Mouse (Mus musculus): Measurements from ENCODE around the gene Wnt5b.

Wnt5b gene

GRCm38 (mm10) chr6:119521931-119522391, 22.2 kb downstream of the Wnt5b start:
- DNase-seq (ENCODE audit: low spot score in 2 of 2): no peak

DNA sequence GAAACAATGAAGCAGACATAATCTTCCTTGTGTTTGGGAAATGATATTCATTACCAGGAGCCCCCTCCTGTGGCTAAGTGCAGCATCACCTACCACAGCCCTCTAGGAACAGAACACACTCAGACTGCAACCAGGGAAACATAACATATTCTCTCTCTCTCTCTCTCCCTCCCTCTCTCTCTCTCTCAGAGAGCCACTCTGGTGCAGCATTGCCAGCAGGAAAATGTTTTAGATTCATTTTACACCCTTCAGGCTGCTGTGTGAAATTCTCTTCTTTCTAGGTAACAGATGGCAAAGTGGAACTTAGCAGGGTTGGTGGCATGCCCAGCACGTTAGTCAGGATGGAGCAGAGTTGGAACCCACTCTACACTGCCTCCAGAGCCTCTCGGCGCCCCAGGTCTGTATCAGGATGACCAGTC, 22.7 kb downstream of the Wnt5b start:
- DNase-seq (ENCODE audit: low spot score in 2 of 2): peak; percentile 39 to 79

DNA sequence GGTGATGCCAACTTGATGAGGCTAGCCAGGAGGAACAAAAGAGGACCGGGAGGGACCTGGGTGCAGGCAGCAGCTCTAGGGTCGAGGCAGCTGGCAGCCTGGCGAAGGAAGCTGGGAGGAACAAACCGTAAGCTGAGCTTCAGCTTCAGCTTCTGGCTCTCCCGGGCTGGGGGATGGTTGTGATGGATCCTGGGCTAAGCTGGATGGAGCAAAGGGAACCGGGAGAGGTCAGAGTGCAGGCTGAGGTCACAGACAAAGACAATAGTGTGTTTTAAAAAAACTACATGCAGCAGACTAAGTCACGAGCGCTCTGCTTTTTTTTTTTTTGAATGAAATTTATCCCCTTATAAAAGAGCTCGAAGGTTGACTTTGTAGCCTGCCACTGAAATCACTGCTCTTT, 23.4 kb downstream of the Wnt5b start:
- DNase-seq (ENCODE audit: low spot score in 2 of 2): no peak

DNA sequence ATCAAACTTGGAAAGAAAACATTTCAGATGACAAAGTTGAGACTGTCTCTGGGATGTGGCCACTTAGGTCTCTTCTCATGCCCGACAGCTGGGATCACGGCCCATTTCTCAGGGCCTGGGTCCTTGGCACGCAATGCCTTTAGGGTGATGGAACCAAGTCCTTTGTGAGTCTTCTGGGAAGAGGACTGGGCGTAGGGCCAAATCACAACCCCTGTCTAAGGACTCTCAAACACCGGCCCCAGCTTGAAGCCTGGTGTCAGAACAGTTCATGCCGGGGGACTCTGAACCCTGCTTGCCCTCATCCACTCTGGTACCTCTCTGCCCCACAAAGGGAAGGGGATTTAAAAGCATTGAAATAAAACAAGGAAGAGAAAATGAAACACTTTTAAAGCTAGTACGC, 30.1 kb downstream of the Wnt5b start:
- no peak for DNase-seq (ENCODE audit: low spot score in 2 of 2)

DNA sequence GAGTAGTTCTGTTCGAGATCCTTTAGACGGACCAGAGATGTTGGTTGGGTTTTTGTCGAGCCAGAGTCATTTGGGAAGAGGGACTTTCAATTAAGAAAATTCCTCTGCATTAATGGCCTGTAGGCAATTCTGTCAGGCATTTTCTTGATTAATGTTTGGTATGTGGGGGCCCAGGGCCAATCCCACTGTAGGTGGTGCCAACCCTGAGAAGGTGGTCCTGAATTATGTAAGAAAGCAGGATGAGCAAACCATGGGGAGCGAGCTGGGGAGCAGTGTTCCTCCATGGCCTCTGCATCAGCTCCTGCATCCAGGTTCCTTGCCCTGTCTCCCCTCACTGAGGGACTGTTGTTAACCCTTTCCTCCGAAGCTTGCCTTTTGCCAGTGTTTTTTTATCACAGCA, 30.7 kb downstream of the Wnt5b start:
- no peak for DNase-seq (ENCODE audit: low spot score in 2 of 2)

- DNase-seq (ENCODE audit: low spot score in 2 of 2): no peak
These were observed 31.4 kb downstream of the Wnt5b start for GRCm38 (mm10) chr6:119512701-119513100.

GRCm38 (mm10) chr6:119509437-119510037, 34.6 kb downstream of the Wnt5b start:
- DNase-seq (ENCODE audit: low spot score in 2 of 2): no peak

GRCm38 (mm10) chr6:119508634-119509375, 35.3 kb downstream of the Wnt5b start:
- no peak for DNase-seq (ENCODE audit: low spot score in 2 of 2)

DNA sequence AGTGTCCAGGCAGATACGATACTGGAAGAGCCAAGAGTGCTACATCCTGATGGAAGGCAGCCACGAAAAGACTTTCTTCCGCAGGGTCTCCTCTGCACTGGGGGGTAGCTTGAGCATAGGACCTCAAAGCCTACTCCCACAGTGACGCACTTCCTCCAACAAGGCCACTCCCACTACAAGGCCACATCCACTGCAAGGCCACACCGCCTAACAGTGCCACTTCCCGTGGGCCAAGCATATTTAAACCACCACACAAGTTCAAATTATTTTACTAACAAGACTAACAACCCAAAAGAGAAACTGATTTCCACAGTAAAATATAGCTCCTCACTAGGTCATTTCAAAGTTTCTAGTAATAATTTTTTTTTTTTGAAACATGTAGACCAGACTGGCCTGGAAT, 35.9 kb downstream of the Wnt5b start:
- DNase-seq (ENCODE audit: low spot score in 2 of 2): no peak

DNA sequence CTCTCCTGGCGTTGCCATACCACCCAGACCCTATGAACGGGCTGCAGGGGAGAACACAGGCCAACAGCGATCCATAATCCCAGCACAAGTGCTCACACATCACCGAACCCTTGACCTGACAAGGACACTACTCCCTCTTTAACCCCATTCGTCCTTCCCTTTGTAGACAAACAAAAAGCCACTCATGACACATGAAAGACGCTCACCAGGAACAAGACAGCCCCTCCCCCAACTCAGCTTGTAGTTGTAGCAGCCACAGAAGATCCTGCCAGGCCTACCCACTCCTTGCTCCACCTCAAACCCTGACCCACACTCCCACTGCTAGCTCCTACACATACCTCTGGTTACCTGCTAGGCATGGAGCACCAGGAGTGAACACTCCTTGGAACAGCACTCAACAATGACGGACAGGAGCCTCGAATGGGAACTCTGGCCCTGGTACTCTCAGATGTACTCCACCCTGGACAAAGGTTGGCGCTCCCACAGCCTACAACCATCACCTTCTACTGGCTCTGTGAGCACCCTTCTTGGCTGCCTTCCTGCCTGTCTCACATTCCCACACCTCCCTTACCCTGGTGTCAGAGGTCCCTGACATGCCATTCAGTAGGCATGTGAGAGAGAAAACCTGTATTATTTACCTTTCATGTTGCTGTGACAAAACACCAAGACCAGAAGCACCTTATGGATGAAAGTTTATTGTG, 38.5 kb downstream of the Wnt5b start:
- DNase-seq (ENCODE audit: low spot score in 2 of 2): no peak

GRCm38 (mm10) chr6:119504756-119505155, 39.4 kb downstream of the Wnt5b start:
- DNase-seq (ENCODE audit: low spot score in 2 of 2): no peak

- no peak for DNase-seq (ENCODE audit: low spot score in 2 of 2)
These were observed 42.1 kb downstream of the Wnt5b start for GRCm38 (mm10) chr6:119502031-119502430.

GRCm38 (mm10) chr6:119500086-119500485, 44.1 kb downstream of the Wnt5b start:
- DNase-seq (ENCODE audit: low spot score in 2 of 2): no peak

- no peak for DNase-seq (ENCODE audit: low spot score in 2 of 2)
These were observed 44.9 kb downstream of the Wnt5b start for GRCm38 (mm10) chr6:119499271-119499670.

- DNase-seq (ENCODE audit: low spot score in 2 of 2): no peak
These were observed 51.5 kb downstream of the Wnt5b start for GRCm38 (mm10) chr6:119492630-119493014.

DNA sequence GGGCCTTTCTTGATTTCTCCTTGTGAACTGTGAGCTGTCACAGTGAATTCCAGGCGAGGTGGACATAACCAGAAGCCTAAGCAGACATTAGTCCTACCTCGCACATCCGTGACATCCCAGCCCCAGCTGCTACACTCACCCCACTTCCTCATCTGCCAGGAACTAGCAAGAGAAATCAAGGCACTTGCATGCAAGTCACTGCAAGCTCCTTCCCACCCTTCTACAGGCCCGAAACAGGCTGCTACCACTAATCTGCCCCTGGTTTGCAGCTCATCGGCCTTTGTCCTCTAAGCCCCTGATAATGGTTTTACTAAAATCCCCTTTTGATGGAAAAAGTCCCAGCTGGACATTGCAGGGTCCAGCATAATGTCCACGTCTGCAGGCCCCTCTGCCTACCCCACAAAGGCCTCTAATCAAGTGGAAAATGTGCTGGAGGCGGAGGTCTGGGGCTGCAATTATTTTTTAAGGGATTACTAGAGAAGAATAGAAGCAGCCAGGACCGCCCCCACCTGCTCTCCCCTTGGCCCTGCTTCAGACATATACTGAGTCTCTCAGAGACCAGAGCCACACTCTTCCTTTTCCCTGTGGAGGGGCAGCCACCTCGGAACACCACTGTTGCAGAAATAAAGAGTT, 52.0 kb downstream of the Wnt5b start:
- DNase-seq (ENCODE audit: low spot score in 2 of 2): no peak

- no peak for DNase-seq (ENCODE audit: low spot score in 2 of 2)
These were observed 53.1 kb downstream of the Wnt5b start for GRCm38 (mm10) chr6:119491006-119491405.

DNA sequence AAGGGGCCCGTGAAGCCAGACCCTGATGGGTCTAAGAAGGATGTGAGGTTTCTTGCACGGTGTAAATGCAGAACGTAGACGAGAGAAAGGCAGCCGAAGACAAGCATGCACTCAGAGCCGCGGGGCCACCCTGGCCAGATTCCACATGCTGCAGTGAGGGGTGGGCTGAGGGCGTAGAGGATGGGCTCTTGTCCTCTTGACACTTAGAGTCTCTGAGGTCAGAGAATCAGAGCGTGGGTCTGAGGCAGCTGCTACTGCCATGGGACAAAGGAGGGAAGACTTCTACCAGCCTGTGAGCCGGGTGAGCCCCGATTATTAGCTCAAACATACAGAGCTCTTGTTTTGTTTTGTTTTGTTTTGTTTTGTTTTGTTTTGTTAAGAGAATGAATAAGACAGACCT, 53.6 kb downstream of the Wnt5b start:
- no peak for DNase-seq (ENCODE audit: low spot score in 2 of 2)

DNA sequence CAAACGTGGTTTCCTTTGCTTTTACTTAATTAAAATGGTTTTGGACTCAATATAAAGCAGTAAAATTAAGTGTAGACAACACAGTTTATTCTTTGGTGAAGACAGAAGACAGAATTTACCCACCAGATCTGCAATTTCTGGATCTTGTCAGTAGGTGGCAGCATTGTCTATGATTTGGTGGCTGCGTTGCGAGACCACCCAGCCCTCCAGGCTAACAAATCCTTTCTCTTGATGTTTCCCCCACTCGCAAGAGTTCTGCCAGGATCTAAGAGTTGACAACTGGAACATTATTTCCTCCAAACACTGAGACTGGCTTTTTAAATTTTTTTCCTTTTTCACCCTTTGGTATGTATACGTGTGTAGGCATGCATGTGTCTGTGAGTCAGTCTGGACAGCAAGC, 54.4 kb downstream of the Wnt5b start:
- DNase-seq (ENCODE audit: low spot score in 2 of 2): no peak

DNA sequence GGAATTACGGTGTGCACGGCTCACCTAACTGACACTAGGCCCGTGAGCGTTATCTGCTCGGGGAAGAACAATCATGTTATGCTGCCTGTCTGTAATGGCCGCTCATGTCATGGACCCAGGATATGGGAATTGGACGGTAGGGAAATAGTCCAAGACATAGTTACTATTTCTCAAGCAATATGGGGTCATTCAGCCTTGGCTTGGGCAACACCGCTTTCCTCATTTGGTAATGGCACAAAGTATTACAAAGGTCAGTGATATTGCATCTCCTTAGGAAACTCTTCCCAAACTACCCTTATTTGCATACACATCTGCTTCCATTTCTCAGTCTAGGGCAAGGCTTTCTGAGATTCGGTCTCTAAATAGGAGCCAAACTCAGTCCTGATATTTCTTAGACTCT, 56.5 kb downstream of the Wnt5b start:
- no peak for DNase-seq (ENCODE audit: low spot score in 2 of 2)

- no peak for DNase-seq (ENCODE audit: low spot score in 2 of 2)
These were observed 57.1 kb downstream of the Wnt5b start for GRCm38 (mm10) chr6:119487085-119487458.

DNA sequence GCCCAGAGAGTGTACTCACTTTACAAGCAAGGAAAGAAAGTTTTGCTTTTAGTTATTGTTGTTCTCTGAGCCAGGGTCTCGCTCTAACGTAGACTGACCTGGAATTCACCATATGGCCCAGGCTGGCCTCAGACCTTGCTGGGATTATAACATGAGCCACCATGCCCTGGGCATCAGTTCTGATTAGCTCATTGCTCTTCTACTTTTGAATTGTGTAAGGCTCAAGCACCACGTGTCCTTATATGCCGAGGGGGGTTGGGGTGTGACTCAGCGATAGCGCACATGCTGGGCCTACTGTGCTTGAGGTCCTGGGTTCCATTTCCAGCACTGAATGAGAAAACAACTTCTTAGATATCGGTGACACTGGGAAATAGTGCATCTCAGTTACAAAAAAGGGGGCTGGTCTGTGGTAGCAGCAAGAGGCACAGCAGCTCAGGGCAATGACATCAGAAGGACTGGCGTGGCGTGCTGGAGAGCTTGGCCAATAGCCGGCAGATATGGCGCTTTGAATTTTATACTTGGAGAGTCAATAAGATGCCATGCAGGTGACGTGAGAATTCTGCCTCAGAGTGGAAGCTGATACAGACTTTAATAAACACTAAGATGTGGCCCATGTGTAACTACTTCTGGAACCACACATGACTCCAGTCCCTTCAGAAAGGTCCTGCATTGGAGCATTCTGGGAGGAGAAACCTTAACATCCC, 57.6 kb downstream of the Wnt5b start:
- DNase-seq (ENCODE audit: low spot score in 2 of 2): no peak
